Mouse (Mus musculus): ENCODE data around the gene Eefsec. TPM values are rescaled to one million over a fixed set of nuclear protein-coding genes. Genes with fewer than 3 reads are reported as not detected.
A peak's percentile ranks its signal among the peaks of the same experiment; 100 is the strongest.

Gene Eefsec
- total and polyA plus RNA-seq, 3 experiments = 27.5 to 378 (median 40.7) TPM

GRCm38 (mm10) chr6:88379756-88380155, 66.6 kb downstream of the Eefsec start:
- Histone ChIP-seq H3K4me3 (ENCODE audit: control insufficient read depth in 1 of 2, insufficient read depth in 1 of 2, low read depth in 2 of 2, low read length in 2 of 2) (no peak overlapping the region), H3K79me2 (ENCODE audit: control insufficient read depth, insufficient read depth, low read length, poor library complexity) (no peaks in the 10 kb centered on the region), H3K9me3 (replicated peaks; ENCODE audit: insufficient read depth, low read length) (no peaks in the 10 kb centered on the region), H3K9ac (ENCODE audit: control insufficient read depth, low read depth, low read length, poor library complexity, severe bottlenecking) (no peak overlapping the region), H3K27ac (ENCODE audit: control insufficient read depth, low read depth, low read length) (no peak overlapping the region), H3K27me3 (ENCODE audit: control insufficient read depth in 1 of 2, insufficient read depth in 2 of 2, low read length in 2 of 2) (no peaks in the 10 kb centered on the region), H3K36me3 (ENCODE audit: control insufficient read depth in 1 of 2, insufficient read depth in 2 of 2, low read length in 2 of 2) (peaks cover 0 to 17% of the 10 kb centered on the region in 2 experiments; a peak in 2 of 4 replicates), H3K4me1 (ENCODE audit: control insufficient read depth in 1 of 2, insufficient read depth in 2 of 2, low read length in 2 of 2) (peaks cover 14 to 15% of the 10 kb centered on the region in 2 experiments)
- TF ChIP-seq MXI1 (IDR thresholded peaks at IDR 0.05; ENCODE audit: low read depth, low read length) (no peak), ZNF384 (IDR thresholded peaks at IDR 0.05; ENCODE audit: low read depth, low read length) (no peak), TBP (IDR thresholded peaks at IDR 0.05; ENCODE audit: low read depth, low read length) (no peak), EP300 (IDR thresholded peaks at IDR 0.05; ENCODE audit: low read depth in 1 of 2, low read length in 2 of 2) (0 out of 4 replicates have a peak, but pooled peaks of 1 of the 2 experiments have one; percentile 14), TCF12 (IDR thresholded peaks at IDR 0.05; ENCODE audit: low read depth, low read length) (no peak)
- DNase-seq (ENCODE audit: low read depth, low spot score) = peak; percentile 16

- DNase-seq (ENCODE audit: low read depth, low spot score) = peak; percentile 77
Measured at GRCm38 (mm10) chr6:88378829-88379228, 67.5 kb downstream of the Eefsec start.

GRCm38 (mm10) chr6:88374247-88374646, 72.1 kb downstream of the Eefsec start:
- H3K9me3 ChIP-seq (replicated peaks; ENCODE audit: insufficient read depth, low read length) = no peaks in the 10 kb centered on the region
- no peaks in the 10 kb centered on the region for H3K27me3 ChIP-seq (ENCODE audit: control insufficient read depth in 1 of 2, insufficient read depth in 2 of 2, low read length in 2 of 2)
- peaks cover 12 to 13% of the 10 kb centered on the region in 2 experiments for H3K4me1 ChIP-seq (ENCODE audit: control insufficient read depth in 1 of 2, insufficient read depth in 2 of 2, low read length in 2 of 2)
- no peak overlapping the region for H3K27ac ChIP-seq (ENCODE audit: control insufficient read depth, low read depth, low read length)
- TF ChIP-seq POLR2AphosphoS5 (IDR thresholded peaks at IDR 0.05; ENCODE audit: borderline replicate concordance, low read depth, low read length) = no peak
- no peak for TF ChIP-seq MYB (IDR thresholded peaks at IDR 0.05; ENCODE audit: low read depth, low read length)
- TF ChIP-seq TAL1 (IDR thresholded peaks at IDR 0.05; ENCODE audit: low read length) = no peak
- TF ChIP-seq GATA1 (IDR thresholded peaks at IDR 0.05; ENCODE audit: low read depth, low read length) = no peak
- TF ChIP-seq NRF1 (IDR thresholded peaks at IDR 0.05; ENCODE audit: insufficient read depth, low read depth, low read length, poor library complexity, severe bottlenecking) = no peak
- no peak for TF ChIP-seq USF2 (IDR thresholded peaks at IDR 0.05; ENCODE audit: borderline replicate concordance in 1 of 2, insufficient read depth in 1 of 2, low read depth in 1 of 2, low read length in 2 of 2)
- TF ChIP-seq ELF1 (IDR thresholded peaks at IDR 0.05; ENCODE audit: low read depth, low read length) = no peak
- TF ChIP-seq CHD2 (IDR thresholded peaks at IDR 0.05; ENCODE audit: low read length) = no peak
- TF ChIP-seq GABPA (IDR thresholded peaks at IDR 0.05; ENCODE audit: low read depth, low read length) = no peak
- no peak for TF ChIP-seq MAZ (IDR thresholded peaks at IDR 0.05; ENCODE audit: low read depth, low read length)
- no peak for TF ChIP-seq ZC3H11A (IDR thresholded peaks at IDR 0.05; ENCODE audit: low read depth, low read length)
- no peak for TF ChIP-seq BHLHE40 (IDR thresholded peaks at IDR 0.05; ENCODE audit: borderline replicate concordance, low read depth, low read length)
- H3K79me2 ChIP-seq (ENCODE audit: control insufficient read depth, insufficient read depth, low read length, poor library complexity) = no peaks in the 10 kb centered on the region
- DNase-seq (ENCODE audit: low read depth, low spot score) = peak; percentile 68
- peaks cover 2 to 12% of the 10 kb centered on the region in 2 experiments for H3K36me3 ChIP-seq (ENCODE audit: control insufficient read depth in 1 of 2, insufficient read depth in 2 of 2, low read length in 2 of 2)
- H3K4me3 ChIP-seq (ENCODE audit: control insufficient read depth in 1 of 2, insufficient read depth in 1 of 2, low read depth in 2 of 2, low read length in 2 of 2) = no peak overlapping the region
- no peak overlapping the region for H3K9ac ChIP-seq (ENCODE audit: control insufficient read depth, low read depth, low read length, poor library complexity, severe bottlenecking)

More at GRCm38 (mm10) chr6:88378829-88379228, 67.5 kb downstream of the Eefsec start:
- no peaks in the 10 kb centered on the region for H3K79me2 ChIP-seq (ENCODE audit: control insufficient read depth, insufficient read depth, low read length, poor library complexity)
- no peak overlapping the region for H3K27ac ChIP-seq (ENCODE audit: control insufficient read depth, low read depth, low read length)
- H3K4me1 ChIP-seq (ENCODE audit: control insufficient read depth in 1 of 2, insufficient read depth in 2 of 2, low read length in 2 of 2) = peaks cover 20% of the 10 kb centered on the region in 2 experiments
- H3K4me3 ChIP-seq (ENCODE audit: control insufficient read depth in 1 of 2, insufficient read depth in 1 of 2, low read depth in 2 of 2, low read length in 2 of 2) = no peak overlapping the region
- H3K9me3 ChIP-seq (replicated peaks; ENCODE audit: insufficient read depth, low read length) = no peaks in the 10 kb centered on the region
- no peaks in the 10 kb centered on the region for H3K27me3 ChIP-seq (ENCODE audit: control insufficient read depth in 1 of 2, insufficient read depth in 2 of 2, low read length in 2 of 2)
- TF ChIP-seq TBP (IDR thresholded peaks at IDR 0.05; ENCODE audit: low read depth, low read length) (no peak), EP300 (IDR thresholded peaks at IDR 0.05; ENCODE audit: low read depth in 1 of 2, low read length in 2 of 2) (peak in 1 of 2 experiments; percentile 27; a peak in 1 of 4 replicates), MAFK (IDR thresholded peaks at IDR 0.05; ENCODE audit: borderline replicate concordance, low read depth, low read length) (no peak), RAD21 (IDR thresholded peaks at IDR 0.05; ENCODE audit: low read depth, low read length) (no peak), SIN3A (IDR thresholded peaks at IDR 0.05; ENCODE audit: low read length) (no peak), GATA1 (IDR thresholded peaks at IDR 0.05; ENCODE audit: low read depth, low read length) (peak; percentile 10; the same call in 1 of the 2 replicates), SMC3 (IDR thresholded peaks at IDR 0.05; ENCODE audit: low read depth, low read length) (no peak), MYC (IDR thresholded peaks at IDR 0.05; ENCODE audit: low read depth, low read length) (no peak), USF1 (IDR thresholded peaks at IDR 0.05; ENCODE audit: low read depth, low read length) (peak; percentile 17; the same call in 1 of the 2 replicates)
- H3K36me3 ChIP-seq (ENCODE audit: control insufficient read depth in 1 of 2, insufficient read depth in 2 of 2, low read length in 2 of 2) = peaks cover 0 to 22% of the 10 kb centered on the region in 2 experiments; a peak in 2 of 4 replicates
- no peak overlapping the region for H3K9ac ChIP-seq (ENCODE audit: control insufficient read depth, low read depth, low read length, poor library complexity, severe bottlenecking)
